Mouse (Mus musculus) embryonic fibroblast, embryonic 13.5 days (primary cell): ENCODE results near the gene Acot8.
"Not testable (repeated sequence)": the region's sequence is repeated elsewhere in the genome, so short reads cannot be mapped to it uniquely, and the experiment has no call there.

ENCODE experiments used
- CTCF ChIP-seq: IDR thresholded peaks from 2 replicates; pipeline ENCODE4 v1.5.1; 2011; ENCODE audit warnings: mild to moderate bottlenecking, control low read depth, low read length, moderate library complexity, borderline replicate concordance; ENCODE audit not compliant: insufficient read depth
- POLR2A ChIP-seq: IDR thresholded peaks from 2 replicates; pipeline ENCODE4 v1.6.1; 2011; ENCODE audit warnings: low read depth, mild to moderate bottlenecking, control low read depth, low read length, moderate library complexity

GRCm38 (mm10) chr2:164798554-164798953 lies 6.1 kb downstream of the Acot8 start:
- TF ChIP-seq CTCF, POLR2A: not testable (repeated sequence)
